Mouse (Mus musculus): ENCODE measurements around the gene Calhm5. TPM values are rescaled to one million over a fixed set of nuclear protein-coding genes. Genes with fewer than 3 reads are reported as not detected.

Calhm5 gene
- polyA plus RNA-seq, 1 experiment from 2014 or later = 1.1 TPM

DNA sequence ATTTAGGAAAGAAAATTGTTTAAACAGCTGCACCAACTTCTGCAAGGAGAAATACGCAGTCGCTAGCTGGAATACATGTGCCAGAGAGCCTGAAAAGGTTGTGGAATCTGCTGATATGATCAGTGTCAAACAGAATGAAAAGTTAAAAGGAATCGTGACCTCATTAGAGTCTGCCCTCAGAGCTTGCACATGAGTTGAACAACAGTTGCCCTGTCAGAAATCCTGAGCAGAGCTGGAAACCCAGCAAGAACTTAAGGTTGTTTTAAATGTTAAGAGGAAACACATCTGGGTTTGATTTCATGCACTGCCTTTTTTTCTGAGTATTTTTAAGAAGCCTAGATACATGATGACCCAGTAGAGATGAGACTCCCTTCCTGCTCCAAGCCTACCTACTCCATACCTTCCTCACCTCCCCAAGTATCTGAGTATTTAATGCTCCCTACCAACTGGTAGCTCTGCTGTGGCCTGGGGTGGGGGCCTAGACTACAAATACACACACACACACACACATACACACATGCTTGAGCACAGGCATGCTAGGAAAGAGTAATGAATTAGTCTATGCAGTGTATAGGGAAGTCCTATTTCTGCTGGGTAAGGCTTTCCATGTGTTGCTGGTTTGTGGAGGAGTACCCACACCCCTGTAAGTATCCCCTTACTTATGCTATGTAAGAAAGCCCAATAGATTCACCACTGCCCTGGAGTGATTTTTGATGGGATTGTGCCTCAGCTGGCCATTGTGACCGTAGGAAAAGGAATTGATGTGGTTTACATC is 15.8 kb upstream of the Calhm5 start:
- H3K4me2 ChIP-seq = no peak overlapping the region
- H3K4me3 ChIP-seq (replicated peaks) = no peak overlapping the region
- no peaks in the 10 kb centered on the region for H3K36me3 ChIP-seq
- ATAC-seq (ENCODE audit: low FRiP score) = no peak
- H3K9ac ChIP-seq (replicated peaks) = no peak overlapping the region
- no peaks in the 10 kb centered on the region for H3K4me1 ChIP-seq
- 80% methylated on average over 4 of the region's 4 CpGs for WGBS
- H3K27me3 ChIP-seq (replicated peaks) = no peaks in the 10 kb centered on the region
- H3K9me3 ChIP-seq (replicated peaks) = no peaks in the 10 kb centered on the region
- H3K27ac ChIP-seq (replicated peaks) = no peak overlapping the region

DNA sequence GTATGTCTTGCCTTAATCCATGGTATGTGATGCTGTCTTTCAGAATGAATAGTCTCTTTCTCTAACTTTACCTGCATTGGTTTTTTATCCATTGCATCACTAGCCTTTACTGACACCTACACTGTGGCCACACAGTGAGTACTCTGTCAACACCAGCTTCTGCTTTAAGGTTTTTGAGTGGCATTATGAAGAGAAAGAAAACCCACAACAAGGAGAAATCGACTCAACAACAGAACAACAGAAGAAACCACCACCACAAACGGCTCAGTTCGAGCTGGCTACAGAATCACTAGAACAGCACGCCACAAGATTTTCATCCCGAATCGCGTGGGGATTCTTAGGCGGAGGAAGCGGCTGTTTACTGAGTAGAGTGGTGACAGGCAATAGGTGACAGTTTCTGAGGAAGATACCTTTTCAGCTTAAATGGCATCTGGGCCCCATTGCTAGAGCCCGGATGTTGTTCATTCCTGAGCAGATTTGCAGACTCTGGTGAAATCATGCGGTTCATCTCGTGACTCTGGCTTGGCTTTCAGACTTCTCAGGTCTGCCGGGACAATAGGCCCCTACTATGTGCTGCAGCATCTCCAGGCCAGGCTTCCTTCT is 14.6 kb upstream of the Calhm5 start:
- no peak overlapping the region for H3K4me3 ChIP-seq (replicated peaks)
- no peaks in the 10 kb centered on the region for H3K4me1 ChIP-seq
- no peak overlapping the region for H3K27ac ChIP-seq (replicated peaks)
- H3K27me3 ChIP-seq (replicated peaks) = no peaks in the 10 kb centered on the region
- WGBS = 91% methylated on average over 13 of the region's 13 CpGs
- no peak for ATAC-seq (ENCODE audit: low FRiP score)
- no peak overlapping the region for H3K4me2 ChIP-seq
- H3K9ac ChIP-seq (replicated peaks) = no peak overlapping the region
- H3K36me3 ChIP-seq = no peaks in the 10 kb centered on the region
- H3K9me3 ChIP-seq (replicated peaks) = no peaks in the 10 kb centered on the region

DNA sequence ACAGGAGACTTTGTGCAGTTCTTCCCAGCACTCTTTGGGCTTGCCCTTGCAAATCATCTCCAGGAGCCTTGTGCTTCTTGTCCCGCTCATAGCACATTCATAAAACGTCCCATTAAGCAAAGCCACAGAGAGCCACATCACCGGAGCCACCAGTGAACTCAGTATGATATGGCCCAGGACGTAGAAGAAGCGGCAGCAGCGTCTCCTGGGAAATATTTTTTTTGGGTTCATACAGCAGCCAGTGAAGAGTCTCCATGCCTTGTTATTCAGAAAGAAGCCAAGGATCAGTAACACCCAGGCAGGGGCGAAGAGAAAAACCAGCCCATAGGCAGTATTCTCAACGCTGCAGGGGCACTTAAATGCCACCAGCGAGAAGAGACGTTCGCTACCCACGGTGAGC is 355 bp downstream of the Calhm5 start:
- Histone ChIP-seq H3K9ac (replicated peaks) (peak overlapping the region; percentile 23; the same call in 1 of the 2 replicates), H3K9me3 (replicated peaks) (no peaks in the 10 kb centered on the region), H3K4me3 (replicated peaks) (peak overlapping the region; percentile 30), H3K27ac (replicated peaks) (no peak overlapping the region; the same call in 1 of the 2 replicates), H3K4me2 (peak overlapping the region; percentile 54), H3K4me1 (peaks cover 4% of the 10 kb centered on the region; the same call in 1 of the 2 replicates), H3K27me3 (replicated peaks) (no peaks in the 10 kb centered on the region), H3K36me3 (no peaks in the 10 kb centered on the region)
- WGBS = 51% methylated on average over 12 of the region's 12 CpGs
- ATAC-seq (ENCODE audit: low FRiP score) = peak; percentile 32; the same call in 1 of the 2 replicates

DNA sequence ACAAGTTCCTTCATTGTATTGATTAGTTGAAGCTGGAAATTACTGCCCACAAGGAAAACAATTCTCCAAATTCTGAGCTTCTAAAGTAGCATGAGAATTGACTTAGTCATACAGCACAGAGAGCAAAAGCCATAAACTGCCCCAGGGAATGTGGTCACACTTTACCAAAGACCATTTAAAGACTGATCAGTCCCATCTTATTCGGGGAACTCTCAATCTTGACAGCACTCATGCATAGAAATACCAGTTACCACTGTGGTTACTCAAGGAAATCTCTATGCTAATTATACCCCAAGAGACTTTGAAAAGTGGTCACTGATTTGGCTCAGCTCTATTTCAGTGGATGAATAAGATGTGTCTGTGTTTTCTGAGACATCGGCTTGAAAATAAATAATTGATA is 1.2 kb downstream of the Calhm5 start:
- peaks cover 4% of the 10 kb centered on the region; the same call in 1 of the 2 replicates for H3K4me1 ChIP-seq
- 59% methylated on average over 2 of the region's 2 CpGs for whole genome bisulfite sequencing
- H3K27me3 ChIP-seq (replicated peaks) = no peaks in the 10 kb centered on the region
- no peak overlapping the region for H3K4me3 ChIP-seq (replicated peaks)
- ATAC-seq (ENCODE audit: low FRiP score) = no peak
- H3K4me2 ChIP-seq = no peak overlapping the region
- H3K9ac ChIP-seq (replicated peaks) = no peak overlapping the region
- no peaks in the 10 kb centered on the region for H3K36me3 ChIP-seq
- H3K9me3 ChIP-seq (replicated peaks) = no peaks in the 10 kb centered on the region
- H3K27ac ChIP-seq (replicated peaks) = no peak overlapping the region

DNA sequence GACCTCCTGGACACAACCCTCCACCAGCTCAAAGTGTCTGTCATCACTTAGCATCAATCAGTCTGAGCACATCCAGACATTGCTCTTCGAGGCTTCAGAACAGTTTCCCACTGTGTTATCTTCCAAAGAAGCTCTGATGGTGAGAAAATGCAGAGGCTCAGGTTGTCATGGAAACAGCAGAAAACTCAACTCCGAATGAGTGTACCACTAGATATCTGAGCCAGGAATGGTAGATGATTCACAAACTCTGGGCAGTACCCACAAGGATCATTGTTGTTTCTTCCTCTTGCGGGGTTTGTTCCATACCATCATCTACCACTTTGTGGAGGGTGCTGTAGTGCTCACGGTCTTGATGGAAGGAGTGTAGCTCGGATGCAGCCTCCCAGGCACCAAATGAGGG is 4.4 kb downstream of the Calhm5 start:
- WGBS = 77% methylated on average over 5 of the region's 5 CpGs
- H3K9ac ChIP-seq (replicated peaks) = no peak overlapping the region
- H3K9me3 ChIP-seq (replicated peaks) = no peaks in the 10 kb centered on the region
- H3K4me3 ChIP-seq (replicated peaks) = no peak overlapping the region
- peaks cover 4% of the 10 kb centered on the region; the same call in 1 of the 2 replicates for H3K4me1 ChIP-seq
- no peaks in the 10 kb centered on the region for H3K36me3 ChIP-seq
- no peak overlapping the region for H3K4me2 ChIP-seq
- no peaks in the 10 kb centered on the region for H3K27me3 ChIP-seq (replicated peaks)
- no peak for ATAC-seq (ENCODE audit: low FRiP score)
- H3K27ac ChIP-seq (replicated peaks) = no peak overlapping the region

DNA sequence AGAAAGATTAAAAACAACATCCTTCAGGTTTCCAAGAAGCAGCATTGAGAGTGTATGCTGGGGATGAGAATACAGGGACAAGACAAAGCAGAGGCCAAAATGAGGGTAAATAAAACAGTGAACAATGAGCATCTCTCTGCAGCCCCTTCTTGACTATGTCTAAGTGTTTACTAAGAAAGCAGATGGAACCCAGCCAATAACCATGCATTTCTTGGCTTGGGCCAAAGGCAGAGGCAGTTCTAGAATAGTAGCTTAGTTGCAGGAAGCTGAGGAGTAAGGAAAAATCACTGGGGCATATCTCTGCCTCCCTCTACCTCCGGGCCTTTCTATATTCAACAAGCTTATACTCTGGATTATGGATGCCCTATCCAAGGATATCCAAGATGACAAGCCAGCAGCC is 5.8 kb downstream of the Calhm5 start:
- no peaks in the 10 kb centered on the region for H3K9me3 ChIP-seq (replicated peaks)
- H3K9ac ChIP-seq (replicated peaks) = no peak overlapping the region
- no peak overlapping the region for H3K27ac ChIP-seq (replicated peaks)
- no peak for ATAC-seq (ENCODE audit: low FRiP score)
- no peaks in the 10 kb centered on the region for H3K27me3 ChIP-seq (replicated peaks)
- H3K4me2 ChIP-seq = no peak overlapping the region
- no peaks in the 10 kb centered on the region for H3K4me1 ChIP-seq
- H3K4me3 ChIP-seq (replicated peaks) = no peak overlapping the region
- no peaks in the 10 kb centered on the region for H3K36me3 ChIP-seq
- WGBS = 90% methylated on average over 1 of the region's 1 CpGs

DNA sequence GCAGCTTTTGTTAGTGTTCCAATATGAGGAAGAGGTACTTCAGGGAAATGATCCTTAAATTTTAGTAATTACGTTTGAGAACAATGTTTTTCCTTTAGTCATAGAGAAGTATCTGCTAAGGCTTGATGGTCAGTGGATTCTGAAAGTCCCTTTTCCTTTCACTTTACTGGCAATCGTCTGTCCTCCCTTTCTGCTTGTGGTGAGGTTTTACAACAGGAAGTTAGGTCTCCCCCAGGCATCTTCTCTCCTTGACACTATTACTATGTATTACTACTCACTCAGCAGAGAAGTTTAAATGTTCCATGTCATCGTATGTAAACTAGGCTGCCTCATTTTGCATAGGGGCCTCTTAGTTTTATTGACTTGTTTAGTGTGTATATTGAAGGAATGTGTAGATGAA is 6.8 kb downstream of the Calhm5 start:
- WGBS = 64% methylated on average over 3 of the region's 3 CpGs
- H3K4me1 ChIP-seq = no peaks in the 10 kb centered on the region
- no peak for ATAC-seq (ENCODE audit: low FRiP score)
- no peaks in the 10 kb centered on the region for H3K27me3 ChIP-seq (replicated peaks)
- H3K4me2 ChIP-seq = no peak overlapping the region
- no peak overlapping the region for H3K4me3 ChIP-seq (replicated peaks)
- no peak overlapping the region for H3K27ac ChIP-seq (replicated peaks)
- no peaks in the 10 kb centered on the region for H3K9me3 ChIP-seq (replicated peaks)
- H3K36me3 ChIP-seq = no peaks in the 10 kb centered on the region
- no peak overlapping the region for H3K9ac ChIP-seq (replicated peaks)

DNA sequence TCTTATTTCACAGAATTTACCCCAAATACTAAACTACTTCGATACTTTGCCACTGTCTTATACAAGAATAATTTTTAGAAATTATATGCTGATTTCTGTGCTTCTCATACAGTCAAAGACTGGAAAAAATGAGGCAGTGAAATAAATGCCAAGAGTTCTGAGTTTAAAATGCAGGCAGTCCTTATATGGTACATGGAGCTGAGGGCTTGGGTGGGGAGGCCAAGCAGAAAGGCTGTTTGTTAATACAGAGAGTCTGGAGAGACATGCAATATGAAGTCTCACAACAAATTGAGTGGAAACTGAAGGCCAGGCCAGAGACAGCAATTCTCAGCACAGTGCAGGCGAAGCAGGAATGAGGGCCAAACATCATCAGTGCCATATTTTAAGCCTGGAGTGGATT is 7.8 kb downstream of the Calhm5 start:
- Histone ChIP-seq H3K4me3 (replicated peaks) (no peak overlapping the region), H3K9ac (replicated peaks) (no peak overlapping the region), H3K27ac (replicated peaks) (no peak overlapping the region), H3K27me3 (replicated peaks) (no peaks in the 10 kb centered on the region), H3K9me3 (replicated peaks) (no peaks in the 10 kb centered on the region), H3K36me3 (no peaks in the 10 kb centered on the region), H3K4me2 (no peak overlapping the region), H3K4me1 (no peaks in the 10 kb centered on the region)
- 95% methylated on average over 2 of the region's 2 CpGs for WGBS
- no peak for ATAC-seq (ENCODE audit: low FRiP score)

DNA sequence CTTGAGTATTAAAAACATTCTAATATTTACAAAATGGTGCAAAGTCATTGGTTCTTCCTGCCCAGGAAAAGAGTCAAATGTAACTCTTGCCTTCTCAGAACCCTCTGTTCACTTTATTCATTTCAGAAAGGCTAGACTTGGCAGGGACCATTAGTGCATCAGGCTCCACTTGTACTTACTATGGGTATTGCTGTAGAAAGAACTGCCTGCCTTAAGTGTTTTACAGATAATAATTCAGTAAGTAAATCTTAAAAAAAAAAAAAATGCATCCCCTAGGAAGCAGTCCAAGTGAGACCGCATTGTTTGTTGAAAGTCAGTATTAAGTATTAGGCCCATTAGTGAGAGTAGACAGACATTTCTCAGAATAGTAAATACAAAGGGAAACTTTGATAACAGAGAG is 9.8 kb downstream of the Calhm5 start:
- Histone ChIP-seq H3K4me2 (no peak overlapping the region), H3K4me1 (no peaks in the 10 kb centered on the region), H3K27me3 (replicated peaks) (no peaks in the 10 kb centered on the region), H3K9me3 (replicated peaks) (no peaks in the 10 kb centered on the region), H3K9ac (replicated peaks) (no peak overlapping the region), H3K4me3 (replicated peaks) (no peak overlapping the region), H3K27ac (replicated peaks) (no peak overlapping the region), H3K36me3 (no peaks in the 10 kb centered on the region)
- WGBS = 93% methylated on average over 1 of the region's 1 CpGs
- ATAC-seq (ENCODE audit: low FRiP score) = no peak

DNA sequence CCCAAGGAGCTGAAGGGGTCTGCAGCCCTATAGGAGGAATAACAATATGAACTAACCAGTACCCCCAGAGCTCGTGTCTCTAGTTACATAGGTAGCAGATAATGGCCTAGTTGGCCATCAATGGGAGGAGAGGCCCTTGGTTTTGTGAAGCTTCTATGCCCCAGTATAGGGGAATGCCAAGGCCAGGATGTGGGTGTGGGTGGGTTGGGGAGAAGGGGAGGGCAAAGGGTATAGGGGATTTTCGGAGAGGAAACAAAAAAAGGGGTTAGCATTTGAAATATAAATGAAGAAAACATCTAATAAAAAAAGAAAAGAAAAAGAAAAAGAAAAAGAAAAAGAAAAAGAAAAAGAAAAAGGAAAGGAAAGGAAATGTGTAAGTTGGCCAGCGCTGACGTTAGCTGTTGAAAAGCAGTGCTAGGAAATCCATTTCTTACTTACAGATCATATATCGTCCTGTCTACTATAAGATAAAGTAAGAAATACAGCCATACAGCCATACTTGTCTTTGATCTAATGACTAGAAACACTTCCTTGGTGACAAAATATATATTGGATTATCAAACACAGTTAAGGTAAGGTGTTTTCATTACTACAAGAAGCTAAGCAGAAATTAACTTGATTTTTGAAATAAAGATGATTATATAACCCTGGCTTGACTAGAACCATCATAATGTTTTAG is 21.7 kb downstream of the Calhm5 start:
- H3K36me3 ChIP-seq = no peaks in the 10 kb centered on the region
- ATAC-seq (ENCODE audit: low FRiP score) = no peak
- no peak overlapping the region for H3K4me2 ChIP-seq
- H3K27me3 ChIP-seq (replicated peaks) = no peaks in the 10 kb centered on the region
- no peak overlapping the region for H3K4me3 ChIP-seq (replicated peaks)
- no peak overlapping the region for H3K9ac ChIP-seq (replicated peaks)
- no peak overlapping the region for H3K27ac ChIP-seq (replicated peaks)
- H3K4me1 ChIP-seq = no peaks in the 10 kb centered on the region
- H3K9me3 ChIP-seq (replicated peaks) = no peaks in the 10 kb centered on the region
- WGBS = 91% methylated on average over 5 of the region's 5 CpGs

DNA sequence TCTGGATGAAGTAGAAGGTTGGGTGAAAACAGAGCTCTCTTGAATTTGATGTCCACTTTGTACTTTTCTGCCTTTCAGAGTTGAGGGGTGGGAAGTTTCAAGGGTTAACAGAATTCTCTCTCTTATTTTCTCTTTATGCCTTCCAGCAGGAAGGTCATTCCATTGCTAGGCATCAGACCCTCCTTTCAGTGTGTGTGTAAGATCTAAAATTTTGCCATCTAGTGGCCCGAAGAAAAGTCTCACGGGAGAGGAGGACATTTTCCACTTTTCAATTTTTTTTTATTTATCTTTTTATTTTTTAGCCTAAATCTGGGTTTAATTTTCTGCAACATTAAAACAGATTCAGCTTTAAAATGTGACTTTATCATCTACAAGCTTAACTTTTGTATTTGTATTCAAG is 24.7 kb downstream of the Calhm5 start:
- no peak overlapping the region for H3K4me2 ChIP-seq
- H3K27me3 ChIP-seq (replicated peaks) = no peaks in the 10 kb centered on the region
- H3K4me3 ChIP-seq (replicated peaks) = no peak overlapping the region
- H3K27ac ChIP-seq (replicated peaks) = no peak overlapping the region
- no peaks in the 10 kb centered on the region for H3K4me1 ChIP-seq
- ATAC-seq (ENCODE audit: low FRiP score) = no peak
- H3K9ac ChIP-seq (replicated peaks) = no peak overlapping the region
- no peaks in the 10 kb centered on the region for H3K36me3 ChIP-seq
- no peaks in the 10 kb centered on the region for H3K9me3 ChIP-seq (replicated peaks)
- WGBS = 78% methylated on average over 2 of the region's 2 CpGs

DNA sequence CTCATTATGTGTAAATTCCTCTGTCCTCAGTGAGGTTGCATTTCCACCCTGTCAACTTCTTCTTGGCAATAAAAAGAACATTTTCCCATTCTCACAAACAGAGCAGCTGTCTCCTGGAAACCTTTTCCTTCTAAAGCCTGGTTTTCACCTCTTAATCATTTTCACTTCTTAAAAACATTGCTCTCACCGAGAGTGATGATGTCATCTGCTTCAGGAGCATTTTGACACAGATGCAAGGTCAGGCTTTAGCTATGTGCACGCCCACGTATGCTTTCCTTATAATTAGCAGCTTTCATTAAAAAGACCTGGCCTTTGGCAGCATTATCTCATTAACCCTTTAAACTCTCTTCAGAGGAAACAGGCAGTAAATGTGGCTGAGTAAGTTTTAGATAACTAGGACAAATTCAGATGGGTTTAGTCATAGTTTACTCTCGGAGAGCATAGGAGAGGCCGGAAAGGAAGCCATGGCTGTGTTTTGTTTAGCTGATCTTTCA is 25.3 kb downstream of the Calhm5 start:
- H3K9me3 ChIP-seq (replicated peaks) = no peaks in the 10 kb centered on the region
- no peak overlapping the region for H3K4me3 ChIP-seq (replicated peaks)
- no peak overlapping the region for H3K9ac ChIP-seq (replicated peaks)
- no peak overlapping the region for H3K27ac ChIP-seq (replicated peaks)
- no peak for ATAC-seq (ENCODE audit: low FRiP score)
- H3K4me1 ChIP-seq = no peaks in the 10 kb centered on the region
- no peaks in the 10 kb centered on the region for H3K27me3 ChIP-seq (replicated peaks)
- 69% methylated on average over 5 of the region's 5 CpGs for WGBS
- H3K36me3 ChIP-seq = no peaks in the 10 kb centered on the region
- no peak overlapping the region for H3K4me2 ChIP-seq
